Mouse (Mus musculus) liver, adult 2 months (tissue): ENCODE measurements around the gene Mtx3.

ENCODE experiments used
- CTCF ChIP-seq: fragments of 200-500 bp; IDR thresholded peaks from 2 replicates; pipeline ENCODE4 v1.5.1; 2011; ENCODE audit warnings: low read depth, low read length, control low read depth
- POLR2A ChIP-seq: fragments of 200-500 bp; IDR thresholded peaks from 2 replicates; pipeline ENCODE4 v1.6.1; 2011; ENCODE audit warnings: low read length, control low read depth; ENCODE audit not compliant: insufficient read depth; ENCODE audit errors: extremely low read depth

GRCm38 (mm10) chr13:92806785-92807184 is 37.8 kb upstream of the Mtx3 start:
- no peak for TF ChIP-seq POLR2A
- TF ChIP-seq CTCF: no peak
